Mouse (Mus musculus) cerebellum, postnatal 4 days (tissue): ENCODE data around the gene Asic2.

Experiments used
- DNase-seq, 2 experiments: peaks; one replicate each; pipeline ENCODE4 v3.0.0; 2022; ENCODE audit warnings: low spot score in 2 of 2, mixed read lengths in 1 of 2

Asic2 gene

GRCm38 (mm10) chr11:81968401-81968881 is at the start of gene Asic2:
TSS of gene Asic2 (minus strand) at chr11:81968457.
- DNase-seq: peak in 1 of 2 experiments; percentile 24

DNA sequence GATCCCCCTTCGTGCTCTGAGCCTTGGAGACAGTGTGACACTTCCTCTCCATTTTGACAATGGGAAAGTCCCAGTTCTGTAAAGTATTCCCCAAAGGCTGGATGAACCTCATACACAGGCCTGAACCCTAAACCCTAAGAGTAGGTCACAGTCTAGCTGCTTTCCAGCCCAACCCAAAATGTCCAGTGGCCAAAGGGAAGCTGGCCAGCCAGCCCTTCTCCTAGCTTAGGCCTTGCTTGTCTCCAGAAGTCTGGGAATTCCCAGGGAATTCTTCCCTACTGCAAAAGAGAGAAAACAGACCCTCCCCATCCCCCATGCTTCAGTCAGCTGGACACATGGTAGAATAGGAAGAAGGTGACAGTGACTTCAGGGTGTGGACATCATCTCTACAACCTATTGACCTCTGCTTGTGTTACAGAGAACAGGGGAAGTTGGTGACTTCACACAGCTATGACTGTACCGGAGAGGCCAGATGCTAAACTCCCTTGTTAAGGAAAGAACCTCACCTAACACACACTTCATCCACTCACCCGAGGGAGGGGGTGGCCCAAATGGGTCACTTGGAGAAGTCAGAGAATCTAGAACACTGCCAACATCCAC is 48.0 kb upstream of the Asic2 start:
- DNase-seq: no peak

- DNase-seq: no peak
Observed at GRCm38 (mm10) chr11:82015066-82015465, 46.8 kb upstream of the Asic2 start.

DNA sequence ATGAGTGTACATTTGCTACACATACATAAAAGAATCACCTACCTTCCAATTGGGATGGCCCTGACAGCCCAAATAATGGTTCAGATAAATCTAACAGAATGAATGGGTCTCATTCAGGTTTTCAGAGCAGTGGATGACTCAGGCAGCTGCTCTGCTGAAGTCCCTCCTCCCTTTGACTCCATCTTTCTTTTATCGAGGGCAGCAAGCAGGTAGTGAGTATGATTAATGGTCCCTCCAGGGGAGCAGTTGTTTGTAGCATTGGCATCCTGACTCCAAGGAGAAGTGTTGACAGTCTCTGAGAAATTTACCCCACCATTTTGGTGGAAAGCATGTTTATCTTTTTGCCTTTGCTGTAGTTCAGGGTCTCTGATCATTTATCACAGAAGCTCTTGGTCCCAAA is 45.5 kb upstream of the Asic2 start:
- no peak for DNase-seq

GRCm38 (mm10) chr11:82011411-82012193 is 43.3 kb upstream of the Asic2 start:
- no peak for DNase-seq

GRCm38 (mm10) chr11:82010115-82010514 is 41.9 kb upstream of the Asic2 start:
- no peak for DNase-seq

- no peak for DNase-seq
Observed at GRCm38 (mm10) chr11:82006796-82007423, 38.7 kb upstream of the Asic2 start.

DNA sequence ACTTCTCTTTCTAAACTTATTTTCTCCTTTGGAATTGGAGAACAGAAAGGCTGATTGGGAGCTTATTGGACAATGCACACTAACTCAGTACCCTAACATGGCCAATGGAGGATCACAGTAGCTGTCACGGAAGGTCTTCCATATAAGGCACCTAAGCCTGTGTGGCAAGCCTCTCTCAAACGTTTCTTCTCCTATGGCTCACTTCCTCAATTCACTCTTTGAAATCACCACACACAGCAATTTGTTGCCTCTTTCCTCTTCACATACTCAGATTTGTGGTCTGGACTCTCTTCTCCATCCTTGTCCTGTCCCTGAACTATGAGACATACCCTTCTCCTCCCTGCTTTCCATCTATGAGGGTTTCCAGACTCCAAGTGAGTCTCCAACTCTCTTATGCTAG is 36.6 kb upstream of the Asic2 start:
- no peak for DNase-seq

- DNase-seq: no peak
Observed at GRCm38 (mm10) chr11:82000581-82000980, 32.3 kb upstream of the Asic2 start.

DNA sequence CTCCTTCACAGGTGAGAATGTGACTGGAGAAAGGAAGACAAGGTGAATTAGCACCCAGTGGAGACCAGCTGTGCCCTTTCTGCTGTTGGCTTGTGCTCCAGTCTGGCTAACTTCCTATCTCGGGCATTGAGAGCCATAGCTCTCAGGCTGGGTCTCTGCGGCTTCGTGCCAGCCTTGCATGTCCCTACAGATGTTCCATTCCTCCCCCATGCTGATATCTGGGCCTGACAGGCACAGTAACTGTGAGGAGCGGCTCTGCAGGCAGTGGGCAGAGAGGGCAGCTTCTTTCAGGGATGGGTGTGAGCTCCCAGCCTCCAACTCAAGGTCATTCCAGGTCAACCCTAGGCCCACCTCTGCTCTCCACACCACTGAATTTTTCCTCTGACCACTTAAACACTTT is 31.2 kb upstream of the Asic2 start:
- no peak for DNase-seq

GRCm38 (mm10) chr11:81998646-81999045 is 30.4 kb upstream of the Asic2 start:
- no peak for DNase-seq

DNA sequence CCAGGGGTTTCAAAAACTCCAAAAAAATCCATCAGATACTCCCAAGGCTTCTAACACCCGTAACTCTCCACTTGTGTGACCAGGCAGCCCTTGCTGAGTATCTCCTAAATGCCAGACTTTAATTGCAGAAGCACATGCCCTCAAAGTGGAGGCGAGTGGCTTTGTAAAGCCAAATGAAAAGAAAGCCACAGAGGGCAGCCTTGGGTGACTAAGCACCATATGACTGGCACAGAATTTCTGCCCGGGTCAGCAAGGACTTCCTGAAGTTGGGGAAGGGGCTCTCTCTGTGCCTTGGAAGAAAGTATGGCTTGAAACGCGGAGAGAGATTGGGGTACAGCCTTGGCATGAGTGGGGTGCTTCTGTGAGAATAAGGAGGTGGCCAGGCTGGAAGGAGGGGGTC is 28.8 kb upstream of the Asic2 start:
- no peak for DNase-seq

GRCm38 (mm10) chr11:81996172-81996841 is 28.1 kb upstream of the Asic2 start:
- DNase-seq: peak; percentile 78 to 86

- peak in 1 of 2 experiments; percentile 66 for DNase-seq
Observed at GRCm38 (mm10) chr11:81983146-81983545, 14.9 kb upstream of the Asic2 start.

- DNase-seq: no peak
Observed at GRCm38 (mm10) chr11:81982191-81982590, 13.9 kb upstream of the Asic2 start.

GRCm38 (mm10) chr11:81974577-81974976 is 6.3 kb upstream of the Asic2 start:
- DNase-seq: peak in 1 of 2 experiments; percentile 34

- no peak for DNase-seq
Observed at GRCm38 (mm10) chr11:81973699-81974098, 5.4 kb upstream of the Asic2 start.

DNA sequence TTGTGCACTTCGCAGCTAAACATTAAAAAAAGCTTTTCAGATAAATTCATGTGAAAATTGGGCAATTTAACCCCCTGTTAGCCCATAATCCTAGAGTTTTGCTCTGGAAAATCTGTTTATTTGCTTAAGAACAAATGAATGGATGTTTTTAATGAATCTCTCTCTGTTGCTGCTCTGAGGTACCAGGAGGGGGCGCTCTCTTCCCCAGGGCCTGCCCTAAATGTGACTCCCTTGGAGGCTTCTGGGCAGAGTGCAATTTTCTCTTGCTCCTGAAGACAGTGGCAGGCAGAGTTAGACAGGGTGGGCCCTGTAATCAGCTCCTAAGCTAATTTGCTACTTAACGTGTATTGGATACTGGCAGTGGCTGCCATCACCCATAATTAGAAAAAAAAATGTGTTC is 3.8 kb upstream of the Asic2 start:
- no peak for DNase-seq

- peak in 1 of 2 experiments; percentile 30 for DNase-seq
Observed at GRCm38 (mm10) chr11:81966626-81967289, 1.5 kb downstream of the Asic2 start.

- no peak for DNase-seq
Observed at GRCm38 (mm10) chr11:81965653-81966625, 2.3 kb downstream of the Asic2 start.
